Mouse (Mus musculus) granulocyte monocyte progenitor cell, adult 5-6 weeks (primary cell): ENCODE measurements around the gene Pax8. TPM values are rescaled to one million over a fixed set of nuclear protein-coding genes. Genes with fewer than 3 reads are reported as not detected.

Source experiments
- ATAC-seq: replicated peaks from 2 replicates; pipeline ENCODE4 v1.8.0; 2016; ENCODE audit warnings: mild to moderate bottlenecking, moderate TSS enrichment, inconsistent platforms; ENCODE audit not compliant: poor library complexity, severe bottlenecking
- total RNA-seq, 2 experiments: library from RNA; stranded (forward) in 1 of 2; stranded (reverse) in 1 of 2; fragments of 200-712, 200-1000 nt in 1 of 2; fragments of >200 nt in 1 of 2; fragmentation: Nextera tagmentation in 1 of 2; gene quantifications; 2 replicates each; pipeline ENCODE4 v1.2.3; 2014 to 2017

Gene Pax8
- total RNA-seq, 2 experiments from 2014 or later, result not detected

GRCm38 (mm10) chr2:24382456-24383230, 92.8 kb downstream of the Pax8 start:
- ATAC-seq, result peak; percentile 29

GRCm38 (mm10) chr2:24378747-24379450, 96.5 kb downstream of the Pax8 start:
- no peak for ATAC-seq

Other genes with a start within 250 kb of the Pax8 start
- not detected in 2 replicates for gene Il1f5, start 198.6 kb downstream of the Pax8 start, total RNA-seq (2014; fragmentation: Nextera tagmentation)
- not detected in 2 replicates for gene Il1f5, start 198.6 kb downstream of the Pax8 start, total RNA-seq (2017)
- gene Il1f10, start 184.4 kb downstream of the Pax8 start, total RNA-seq (2014; fragmentation: Nextera tagmentation), result not detected in 2 replicates
- not detected in 2 replicates for gene Il1f10, start 184.4 kb downstream of the Pax8 start, total RNA-seq (2017)
- 4.2 TPM in 1 of 2 replicates, not detected in the other for gene Il1rn, start 138.7 kb downstream of the Pax8 start, total RNA-seq (2014; fragmentation: Nextera tagmentation)
- 0.43 and 1.0 TPM in 2 replicates for gene Il1rn, start 138.7 kb downstream of the Pax8 start, total RNA-seq (2017)
- 76.9 and 91.0 TPM in 2 replicates for gene Psd4, start 108.0 kb downstream of the Pax8 start, total RNA-seq (2014; fragmentation: Nextera tagmentation)
- gene Psd4, start 108.0 kb downstream of the Pax8 start, total RNA-seq (2017), result 62.4 and 64.6 TPM in 2 replicates